Mouse (Mus musculus) limb, embryonic 12.5 days (tissue): Measurements from ENCODE around the gene Pik3ip1. TPM values are rescaled to one million over a fixed set of nuclear protein-coding genes. Genes with fewer than 3 reads are reported as not detected.

Experiments used
- ATAC-seq: fragments of 200-750 bp; cut with Nextera tagmentation; 2 replicates; pipeline ENCODE4 v1.8.0; 2017; ENCODE audit warnings: low read depth, moderate TSS enrichment; ENCODE audit not compliant: insufficient number of reproducible peaks, insufficient read depth, low FRiP score, low TSS enrichment
- H3K27ac ChIP-seq: fragments of 300-500 bp; sonication (generic); 2 replicates; pipeline ENCODE4 v1.5.1; 2016; ENCODE audit warnings: mild to moderate bottlenecking, moderate library complexity
- H3K27me3 ChIP-seq: fragments of 300-500 bp; sonication (generic); 2 replicates; pipeline ENCODE4 v1.6.1; 2016; ENCODE audit warnings: mild to moderate bottlenecking, moderate library complexity
- H3K36me3 ChIP-seq: fragments of 300-500 bp; sonication (generic); 2 replicates; pipeline ENCODE4 v1.6.1; 2016; ENCODE audit warnings: mild to moderate bottlenecking, moderate library complexity
- H3K4me1 ChIP-seq: fragments of 300-500 bp; sonication (generic); replicated peaks from 2 replicates; pipeline ENCODE4 v1.6.1; 2016
- H3K4me2 ChIP-seq: fragments of 300-500 bp; sonication (generic); 2 replicates; pipeline ENCODE4 v1.6.1; 2016; ENCODE audit warnings: mild to moderate bottlenecking, moderate library complexity
- H3K4me3 ChIP-seq: fragments of 300-500 bp; sonication (generic); replicated peaks from 2 replicates; pipeline ENCODE4 v1.5.1; 2016; ENCODE audit warnings: mild to moderate bottlenecking
- H3K9ac ChIP-seq: fragments of 300-500 bp; sonication (generic); replicated peaks from 2 replicates; pipeline ENCODE4 v1.6.1; 2016; ENCODE audit warnings: mild to moderate bottlenecking, moderate library complexity
- H3K9me3 ChIP-seq: fragments of 300-500 bp; sonication (generic); 2 replicates; pipeline ENCODE4 v1.6.1; 2016; ENCODE audit warnings: mild to moderate bottlenecking, moderate library complexity
- WGBS: fragments of 180-500 bp; shearing (Covaris S2); methylation state at CpG from one replicate; pipeline ENCODE4 v1.1.7; 2016; 5-methylcytosine and 5-hydroxymethylcytosine counted together
- polyA plus RNA-seq: library from polyadenylated mRNA; unstranded; fragments of >200 nt; fragmentation: Nextera tagmentation; extraction: Ambion mirVana; gene quantifications from 2 replicates; pipeline ENCODE4 v1.2.1, GENCODE M21; 2016

Pik3ip1 gene
- polyA plus RNA-seq, 1 experiment from 2014 or later: 18.8 TPM

DNA sequence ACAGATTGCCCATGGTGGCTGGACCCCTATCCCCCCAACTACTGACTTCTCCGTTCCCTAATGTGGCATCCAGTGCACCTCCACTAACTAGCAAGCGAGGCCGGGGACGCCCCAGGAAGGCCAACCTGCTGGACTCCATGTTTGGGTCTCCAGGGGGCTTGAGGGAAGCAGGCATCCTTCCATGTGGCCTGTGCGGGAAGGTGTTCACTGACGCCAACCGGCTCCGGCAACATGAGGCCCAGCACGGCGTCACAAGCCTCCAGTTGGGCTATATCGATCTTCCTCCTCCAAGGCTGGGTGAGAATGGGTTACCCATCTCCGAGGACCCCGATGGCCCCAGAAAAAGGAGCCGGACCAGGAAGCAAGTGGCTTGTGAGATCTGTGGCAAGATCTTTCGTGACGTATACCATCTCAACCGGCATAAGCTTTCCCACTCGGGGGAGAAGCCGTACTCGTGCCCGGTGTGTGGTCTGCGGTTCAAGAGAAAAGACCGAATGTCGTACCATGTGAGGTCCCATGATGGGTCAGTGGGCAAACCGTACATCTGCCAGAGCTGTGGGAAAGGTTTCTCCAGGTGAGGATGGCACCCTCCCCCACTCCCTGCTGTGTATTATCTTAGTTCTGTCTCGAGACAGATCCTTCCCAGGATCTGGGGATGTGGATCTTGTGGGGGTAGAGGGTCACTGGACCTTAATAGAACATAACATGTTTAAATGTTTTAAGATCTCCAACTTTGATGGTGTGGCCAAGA is 38.7 kb upstream of the Pik3ip1 start:
- under 1% methylated on average over 26 of the region's 26 CpGs for WGBS
- peak overlapping the region; percentile 100 for H3K4me2 ChIP-seq
- H3K4me3 ChIP-seq: peak overlapping the region; percentile 86
- peaks cover 40% of the 10 kb centered on the region for H3K36me3 ChIP-seq
- H3K27ac ChIP-seq: peak overlapping the region; percentile 100
- peaks cover 48% of the 10 kb centered on the region for H3K4me1 ChIP-seq
- H3K9ac ChIP-seq: peak overlapping the region; percentile 97
- no peaks in the 10 kb centered on the region for H3K27me3 ChIP-seq
- no peaks in the 10 kb centered on the region for H3K9me3 ChIP-seq
- no peak for ATAC-seq

GRCm38 (mm10) chr11:3292062-3292421 is 38.2 kb upstream of the Pik3ip1 start:
- peak overlapping the region; percentile 86 for H3K4me3 ChIP-seq
- H3K4me1 ChIP-seq: peaks cover 48% of the 10 kb centered on the region
- H3K36me3 ChIP-seq: peaks cover 45% of the 10 kb centered on the region
- WGBS: 0% methylated on average over 8 of the region's 8 CpGs
- H3K9me3 ChIP-seq: no peaks in the 10 kb centered on the region
- no peaks in the 10 kb centered on the region for H3K27me3 ChIP-seq
- H3K9ac ChIP-seq: peak overlapping the region; percentile 97
- H3K27ac ChIP-seq: peak overlapping the region; percentile 100
- ATAC-seq: no peak
- H3K4me2 ChIP-seq: peak overlapping the region; percentile 100

DNA sequence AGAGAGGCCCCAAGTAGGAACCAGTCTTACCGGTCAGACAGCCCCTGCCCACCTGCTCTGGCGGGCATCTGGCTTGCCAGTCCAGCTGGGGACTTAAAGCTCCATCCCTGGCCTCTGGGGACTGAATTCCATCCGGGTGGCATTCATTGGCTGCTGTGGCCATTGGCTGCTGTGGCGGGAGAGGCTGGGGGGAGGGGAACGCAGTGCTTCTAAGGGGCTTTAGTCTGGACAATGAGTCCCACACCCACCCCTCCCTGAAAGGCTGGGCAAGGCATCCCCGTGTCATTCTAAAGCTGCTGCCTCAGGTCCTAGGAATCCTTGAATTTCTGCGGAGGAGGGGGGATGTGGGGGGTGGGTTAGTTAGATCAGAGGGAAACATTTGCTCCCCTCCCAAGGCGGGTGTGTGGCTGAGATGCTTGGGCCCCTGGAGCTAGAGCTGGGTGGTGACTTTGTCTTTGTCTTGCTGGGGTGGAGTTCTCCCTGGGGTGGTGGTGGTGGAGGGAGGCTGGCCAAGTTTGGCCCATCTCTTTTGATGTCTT is 37.4 kb upstream of the Pik3ip1 start:
- Histone ChIP-seq H3K9ac (peak overlapping the region; percentile 97), H3K9me3 (no peaks in the 10 kb centered on the region), H3K27me3 (no peaks in the 10 kb centered on the region), H3K4me1 (peaks cover 43% of the 10 kb centered on the region), H3K4me2 (peak overlapping the region; percentile 100), H3K27ac (peak overlapping the region; percentile 100), H3K4me3 (peak overlapping the region; percentile 86), H3K36me3 (peaks cover 53% of the 10 kb centered on the region)
- WGBS: 0% methylated on average over 8 of the region's 8 CpGs
- ATAC-seq: no peak

- H3K4me2 ChIP-seq: peak overlapping the region; percentile 100
- peak overlapping the region; percentile 86 for H3K4me3 ChIP-seq
- WGBS: 41% methylated on average over 4 of the region's 4 CpGs
- no peak for ATAC-seq
- H3K9ac ChIP-seq: peak overlapping the region; percentile 97
- no peaks in the 10 kb centered on the region for H3K9me3 ChIP-seq
- H3K4me1 ChIP-seq: peaks cover 37% of the 10 kb centered on the region
- peaks cover 59% of the 10 kb centered on the region for H3K36me3 ChIP-seq
- H3K27me3 ChIP-seq: no peaks in the 10 kb centered on the region
- H3K27ac ChIP-seq: peak overlapping the region; percentile 100
Observed at GRCm38 (mm10) chr11:3293361-3293760, 36.8 kb upstream of the Pik3ip1 start.

DNA sequence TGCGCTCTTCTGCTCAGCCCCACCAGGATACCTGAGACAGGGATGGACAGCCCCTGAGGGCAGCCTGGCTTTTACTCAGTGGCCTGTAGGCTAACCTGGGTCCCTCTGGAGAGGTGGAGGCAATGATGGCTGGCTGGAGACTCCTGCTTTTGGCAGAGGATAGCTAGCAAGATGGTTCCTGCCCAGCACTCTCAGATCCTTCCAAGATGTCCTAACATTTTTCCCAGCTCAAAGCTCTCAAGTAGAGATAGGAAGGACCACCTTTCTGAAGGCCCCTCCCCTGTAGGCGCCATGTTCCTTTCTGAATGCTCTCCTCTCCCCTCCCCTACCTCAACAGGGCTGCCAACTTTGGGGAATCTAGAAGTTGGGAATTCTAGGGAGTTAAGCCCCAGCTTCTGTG is 35.6 kb upstream of the Pik3ip1 start:
- peaks cover 36% of the 10 kb centered on the region for H3K4me1 ChIP-seq
- H3K9me3 ChIP-seq: no peaks in the 10 kb centered on the region
- peaks cover 71% of the 10 kb centered on the region for H3K36me3 ChIP-seq
- peak overlapping the region; percentile 100; the same call in 1 of the 2 replicates for H3K4me2 ChIP-seq
- H3K27me3 ChIP-seq: no peaks in the 10 kb centered on the region
- H3K9ac ChIP-seq: no peak overlapping the region
- WGBS: 96% methylated on average over 2 of the region's 2 CpGs
- no peak for ATAC-seq
- peak overlapping the region; percentile 86; the same call in 1 of the 2 replicates for H3K4me3 ChIP-seq
- no peak overlapping the region for H3K27ac ChIP-seq

DNA sequence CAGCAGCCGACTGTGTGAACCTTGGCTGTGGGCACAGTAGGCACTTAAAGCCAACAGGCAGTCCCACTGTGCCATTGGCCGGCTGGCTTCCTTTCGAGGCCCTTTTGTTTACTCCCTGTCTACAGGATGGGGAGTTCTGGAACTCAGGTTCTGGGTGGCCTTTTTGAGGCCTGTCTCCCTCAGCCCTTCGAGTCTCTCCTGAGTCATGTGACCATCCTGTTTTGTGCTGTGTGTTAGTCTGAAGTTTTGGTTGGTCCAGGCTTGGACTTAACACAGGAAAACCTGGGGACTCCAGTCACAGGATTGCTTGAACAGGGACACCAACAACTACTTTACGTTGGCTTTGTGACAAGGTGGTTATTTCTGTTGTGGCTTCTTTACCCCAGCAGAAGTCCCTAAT is 34.1 kb upstream of the Pik3ip1 start:
- H3K9ac ChIP-seq: no peak overlapping the region
- H3K4me3 ChIP-seq: no peak overlapping the region
- peaks cover 36% of the 10 kb centered on the region for H3K4me1 ChIP-seq
- H3K4me2 ChIP-seq: no peak overlapping the region
- H3K27ac ChIP-seq: no peak overlapping the region
- no peaks in the 10 kb centered on the region for H3K27me3 ChIP-seq
- peaks cover 86% of the 10 kb centered on the region for H3K36me3 ChIP-seq
- 74% methylated on average over 5 of the region's 5 CpGs for WGBS
- no peak for ATAC-seq
- no peaks in the 10 kb centered on the region for H3K9me3 ChIP-seq

- Histone ChIP-seq H3K9me3 (no peaks in the 10 kb centered on the region), H3K4me2 (no peak overlapping the region), H3K9ac (no peak overlapping the region), H3K36me3 (peaks cover 100% of the 10 kb centered on the region), H3K27me3 (no peaks in the 10 kb centered on the region), H3K4me3 (no peak overlapping the region), H3K27ac (no peak overlapping the region), H3K4me1 (peaks cover 31% of the 10 kb centered on the region)
- no peak for ATAC-seq
- 89% methylated on average over 10 of the region's 10 CpGs for WGBS
Observed at GRCm38 (mm10) chr11:3297871-3298812, 32.1 kb upstream of the Pik3ip1 start.

DNA sequence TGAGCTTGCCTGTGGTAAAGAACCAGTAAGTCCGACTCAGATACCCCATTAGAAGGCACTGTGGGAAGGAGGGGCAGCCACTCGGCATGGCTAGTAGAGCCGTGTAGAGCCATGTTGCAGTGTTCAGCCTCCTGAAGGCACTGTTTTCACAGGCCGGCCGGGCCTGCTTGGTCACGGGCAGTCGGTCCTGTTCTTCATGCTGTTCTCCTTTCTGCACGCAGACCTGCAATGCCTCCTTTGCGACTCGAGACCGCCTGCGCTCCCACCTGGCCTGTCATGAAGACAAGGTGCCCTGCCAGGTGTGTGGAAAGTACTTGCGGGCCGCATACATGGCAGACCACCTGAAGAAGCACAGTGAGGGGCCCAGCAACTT is 31.4 kb upstream of the Pik3ip1 start:
- no peak for ATAC-seq
- WGBS: 93% methylated on average over 14 of the region's 14 CpGs
- no peak overlapping the region for H3K4me3 ChIP-seq
- no peak overlapping the region for H3K9ac ChIP-seq
- H3K4me1 ChIP-seq: peaks cover 24% of the 10 kb centered on the region
- H3K4me2 ChIP-seq: no peak overlapping the region
- H3K27me3 ChIP-seq: no peaks in the 10 kb centered on the region
- H3K9me3 ChIP-seq: no peaks in the 10 kb centered on the region
- no peak overlapping the region for H3K27ac ChIP-seq
- peaks cover 100% of the 10 kb centered on the region for H3K36me3 ChIP-seq

DNA sequence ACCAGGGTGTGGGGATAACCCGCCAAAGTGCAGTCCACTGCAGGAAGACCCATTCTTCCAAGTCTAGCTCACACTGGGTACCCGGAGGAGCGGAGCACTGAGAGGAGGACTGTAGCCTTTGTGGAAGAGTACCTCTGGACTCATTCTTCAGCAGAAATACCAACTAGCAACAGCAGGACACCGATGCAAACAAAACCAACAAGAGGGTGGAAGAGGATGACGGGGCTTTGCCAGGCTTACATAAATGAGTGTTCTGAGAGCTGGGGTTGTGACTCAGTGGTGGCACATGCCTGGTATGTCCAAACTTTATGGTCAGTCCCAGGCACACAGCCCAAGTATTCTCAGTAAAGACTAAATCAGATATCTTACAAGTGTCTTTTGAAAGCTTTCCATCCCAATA is 29.1 kb upstream of the Pik3ip1 start:
- peaks cover 100% of the 10 kb centered on the region for H3K36me3 ChIP-seq
- H3K27me3 ChIP-seq: no peaks in the 10 kb centered on the region
- no peak overlapping the region for H3K27ac ChIP-seq
- H3K9ac ChIP-seq: no peak overlapping the region
- H3K4me3 ChIP-seq: no peak overlapping the region
- no peak overlapping the region for H3K4me2 ChIP-seq
- no peaks in the 10 kb centered on the region for H3K9me3 ChIP-seq
- WGBS: 95% methylated on average over 5 of the region's 5 CpGs
- peaks cover 5% of the 10 kb centered on the region; the same call in 1 of the 2 replicates for H3K4me1 ChIP-seq
- ATAC-seq: no peak

- Histone ChIP-seq H3K4me3 (no peak overlapping the region), H3K9me3 (no peaks in the 10 kb centered on the region), H3K27me3 (no peaks in the 10 kb centered on the region), H3K4me2 (no peak overlapping the region), H3K4me1 (0 out of 2 replicates have a peak, but pooled peaks cover 5% of the 10 kb centered on the region), H3K27ac (no peak overlapping the region), H3K36me3 (peaks cover 100% of the 10 kb centered on the region), H3K9ac (0 out of 2 replicates have a peak overlapping the region, but pooled peaks have one; percentile 31)
- ATAC-seq: no peak
- WGBS: 85% methylated on average over 4 of the region's 4 CpGs
Observed at GRCm38 (mm10) chr11:3302385-3302784, 27.8 kb upstream of the Pik3ip1 start.

- no peaks in the 10 kb centered on the region for H3K27me3 ChIP-seq
- no peak overlapping the region for H3K4me3 ChIP-seq
- no peaks in the 10 kb centered on the region for H3K9me3 ChIP-seq
- H3K4me2 ChIP-seq: no peak overlapping the region
- peaks cover 100% of the 10 kb centered on the region for H3K36me3 ChIP-seq
- WGBS: 73% methylated on average over 4 of the region's 4 CpGs
- ATAC-seq: no peak
- H3K27ac ChIP-seq: 0 out of 2 replicates have a peak overlapping the region, but pooled peaks have one; percentile 8
- H3K4me1 ChIP-seq: 0 out of 2 replicates have a peak, but pooled peaks cover 5% of the 10 kb centered on the region
- H3K9ac ChIP-seq: no peak overlapping the region
Observed at GRCm38 (mm10) chr11:3302792-3303191, 27.4 kb upstream of the Pik3ip1 start.
